Mouse (Mus musculus) retina, postnatal 1 day (tissue): ENCODE measurements around the gene Ap3b1.
"Not testable (repeated sequence)": the region's sequence is repeated elsewhere in the genome, so short reads cannot be mapped to it uniquely, and the experiment has no call there.

Experiments used
- DNase-seq: peaks from one replicate; pipeline ENCODE4 v3.0.0-alpha.2; 2012

Gene Ap3b1

DNA sequence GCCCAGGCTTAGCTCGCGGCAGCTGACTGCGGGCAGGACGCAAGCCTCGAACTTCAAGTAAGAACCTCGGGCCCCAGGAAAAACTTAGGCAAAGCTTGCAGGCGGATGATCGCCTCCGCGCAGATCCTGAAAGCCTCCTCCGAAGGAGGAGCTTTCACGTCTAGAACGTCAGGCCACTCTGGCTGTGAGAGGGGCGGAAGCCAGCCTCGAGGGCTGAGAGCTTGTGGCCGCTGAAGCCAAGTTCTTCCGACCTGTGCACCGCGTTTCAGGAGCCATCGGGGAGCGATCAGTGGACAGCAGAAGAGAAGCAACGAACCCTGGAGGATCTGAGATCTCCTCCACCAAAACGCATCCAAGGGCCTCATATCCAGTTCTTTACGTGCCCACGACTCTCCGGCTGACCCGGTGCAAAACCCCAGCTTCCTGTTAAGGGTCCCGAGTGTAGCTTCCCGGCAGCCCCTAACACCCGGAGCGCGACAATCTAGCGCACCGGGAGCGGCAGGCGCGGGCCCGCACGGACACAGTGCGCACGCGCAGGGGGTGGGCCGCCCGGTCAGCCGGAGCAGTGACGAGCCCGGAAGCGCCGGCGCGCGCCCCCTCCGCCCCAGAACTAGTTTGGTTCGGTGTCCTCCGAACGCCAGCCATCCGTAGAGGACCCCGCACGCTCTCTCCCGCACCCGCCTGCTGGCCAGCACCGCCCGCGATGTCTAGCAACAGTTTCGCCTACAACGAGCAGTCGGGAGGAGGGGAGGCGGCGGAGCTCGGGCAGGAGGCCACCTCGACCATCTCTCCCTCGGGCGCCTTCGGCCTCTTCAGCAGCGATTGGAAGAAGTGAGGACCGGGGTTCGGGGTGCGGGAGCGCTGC is at the start of gene Ap3b1:
TSS of gene Ap3b1 (plus strand) at position 560 of the 865 bp plus-strand sequence.
- peak; percentile 95 for DNase-seq

DNA sequence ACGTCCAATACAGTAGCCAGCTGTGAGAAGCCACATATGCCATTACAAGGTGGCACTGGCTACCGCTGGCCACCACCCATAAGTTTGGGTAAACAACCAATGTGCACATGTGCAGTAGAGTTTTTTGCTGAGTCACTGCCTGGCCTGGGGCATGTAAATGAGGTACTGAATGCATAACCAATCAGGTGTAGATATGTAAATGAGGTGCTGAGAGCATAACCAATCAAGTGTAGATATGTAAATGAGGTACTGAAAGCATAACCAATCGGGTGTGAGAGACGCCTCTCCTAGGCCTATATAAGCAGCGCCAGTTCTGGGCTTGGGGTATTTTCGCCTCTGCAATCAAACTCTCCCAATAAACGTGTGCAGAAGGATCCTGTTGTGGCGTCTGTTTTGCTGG is 45.9 kb upstream of the Ap3b1 start:
- DNase-seq: peak; percentile 12

DNA sequence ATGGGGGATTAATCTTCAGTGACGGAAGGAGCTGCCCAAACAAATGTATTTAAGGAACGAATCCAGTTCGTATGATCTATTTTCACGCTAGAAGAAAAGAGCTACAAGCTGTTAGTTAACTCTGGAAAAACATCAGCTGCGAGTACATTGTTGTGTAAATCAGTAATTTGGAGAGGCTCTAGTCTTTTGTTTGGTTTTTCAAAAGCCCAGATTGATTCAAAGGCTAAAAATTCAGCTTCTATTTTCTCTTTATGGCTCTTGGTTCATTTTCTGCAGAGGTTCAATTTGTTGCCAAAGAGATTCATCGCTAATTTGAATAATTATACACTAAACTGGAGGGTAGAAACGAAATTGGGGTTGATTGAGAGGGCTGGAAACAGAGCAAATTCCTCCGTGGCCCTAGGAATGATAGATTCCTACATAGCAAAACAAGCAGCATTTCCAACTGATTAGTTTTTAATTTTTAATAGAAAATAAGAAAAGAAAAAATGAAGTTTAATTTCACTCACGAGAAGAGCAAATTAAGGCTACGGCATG is 41.7 kb upstream of the Ap3b1 start:
- DNase-seq: no peak

DNA sequence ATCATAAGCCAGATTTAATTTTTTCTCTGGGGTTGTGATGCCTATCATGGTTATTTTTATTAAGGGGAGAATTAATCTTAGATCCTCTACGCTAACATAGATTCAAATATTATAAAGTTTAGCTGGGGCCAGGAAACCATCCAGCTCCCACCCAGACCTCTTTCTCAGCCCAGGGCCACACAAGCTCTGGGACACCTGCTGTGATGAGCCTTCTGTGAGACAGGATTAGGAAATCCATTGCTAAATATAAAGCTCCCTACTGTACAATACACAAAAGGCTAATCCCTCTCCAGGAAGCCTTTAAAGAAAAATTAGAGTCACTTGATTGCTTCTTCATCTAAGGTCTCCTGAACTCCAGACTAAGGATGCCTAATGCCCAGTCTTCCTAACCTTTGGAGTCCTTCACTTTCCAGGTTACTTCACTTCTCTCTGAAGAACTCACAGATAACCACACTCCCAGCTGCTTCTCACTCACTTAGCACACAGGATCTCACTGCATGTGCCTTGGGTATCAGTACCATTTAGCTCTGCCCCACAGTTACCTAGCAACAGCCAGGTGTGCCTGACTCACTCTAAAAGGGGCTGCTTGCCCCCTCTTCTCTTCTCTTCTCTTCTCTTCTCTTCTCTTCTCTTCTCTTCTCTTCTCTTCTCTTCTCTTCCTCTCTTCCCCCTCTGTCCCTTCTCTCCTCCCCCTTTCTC is 37.5 kb upstream of the Ap3b1 start:
- DNase-seq: peak; percentile 61

DNA sequence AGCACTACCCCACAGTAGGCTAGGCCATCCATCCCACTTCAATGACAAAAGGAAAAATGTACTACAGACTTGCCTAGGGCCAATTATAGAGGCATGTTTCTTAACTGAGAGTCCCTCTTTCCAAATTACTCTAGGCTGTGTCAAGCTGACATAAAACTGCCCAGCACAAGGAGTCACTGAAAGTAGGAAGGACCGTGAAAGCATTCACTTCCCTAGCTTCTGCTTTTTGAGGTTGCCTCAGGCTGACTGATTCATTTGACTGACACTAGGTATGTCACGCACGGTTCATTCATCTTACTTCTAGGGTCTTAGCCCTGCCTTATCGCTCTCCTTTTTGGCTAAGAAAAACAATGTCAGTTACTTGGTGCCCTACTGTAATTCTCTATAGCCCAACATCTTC is 36.3 kb upstream of the Ap3b1 start:
- DNase-seq: no peak

DNA sequence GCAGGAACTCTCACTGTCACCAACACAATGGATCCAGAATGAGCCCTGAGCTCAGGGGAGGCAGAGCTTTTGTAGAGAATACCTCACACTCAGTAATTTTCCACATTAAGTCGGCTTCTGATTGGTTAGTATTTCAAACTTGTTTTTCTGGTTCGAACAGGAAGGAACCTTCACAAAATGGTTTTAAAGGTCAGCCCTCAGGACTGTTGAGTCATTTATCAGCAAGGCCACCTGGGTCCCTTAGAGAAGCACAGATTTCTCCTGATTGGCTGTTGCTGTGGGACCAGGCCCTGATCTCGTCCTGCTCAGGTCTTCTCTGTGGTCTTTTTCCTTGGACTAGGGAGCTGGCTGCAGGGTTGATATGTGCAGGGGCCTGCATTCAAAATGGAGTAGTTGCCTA is 30.7 kb upstream of the Ap3b1 start:
- no peak for DNase-seq

DNA sequence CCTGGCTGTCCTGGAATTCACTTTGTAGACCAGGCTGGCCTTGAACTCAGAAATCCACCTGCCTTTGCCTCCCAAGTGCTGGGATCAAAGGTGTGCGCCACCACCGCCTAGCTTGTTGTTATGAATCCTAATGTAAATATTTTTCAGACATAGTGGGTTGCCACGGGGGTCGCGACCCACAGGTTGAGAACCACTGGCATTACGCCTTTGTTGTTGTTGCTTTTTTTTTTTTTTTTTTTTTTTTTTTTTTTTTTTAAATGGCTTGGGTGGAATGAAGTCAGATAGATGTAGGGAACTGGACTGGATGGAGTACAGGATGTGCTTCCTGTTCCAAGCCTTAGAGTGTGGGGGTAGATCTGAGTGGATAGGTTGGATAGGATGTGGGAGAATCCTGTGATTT is 29.8 kb upstream of the Ap3b1 start:
- DNase-seq: not testable (repeated sequence)

DNA sequence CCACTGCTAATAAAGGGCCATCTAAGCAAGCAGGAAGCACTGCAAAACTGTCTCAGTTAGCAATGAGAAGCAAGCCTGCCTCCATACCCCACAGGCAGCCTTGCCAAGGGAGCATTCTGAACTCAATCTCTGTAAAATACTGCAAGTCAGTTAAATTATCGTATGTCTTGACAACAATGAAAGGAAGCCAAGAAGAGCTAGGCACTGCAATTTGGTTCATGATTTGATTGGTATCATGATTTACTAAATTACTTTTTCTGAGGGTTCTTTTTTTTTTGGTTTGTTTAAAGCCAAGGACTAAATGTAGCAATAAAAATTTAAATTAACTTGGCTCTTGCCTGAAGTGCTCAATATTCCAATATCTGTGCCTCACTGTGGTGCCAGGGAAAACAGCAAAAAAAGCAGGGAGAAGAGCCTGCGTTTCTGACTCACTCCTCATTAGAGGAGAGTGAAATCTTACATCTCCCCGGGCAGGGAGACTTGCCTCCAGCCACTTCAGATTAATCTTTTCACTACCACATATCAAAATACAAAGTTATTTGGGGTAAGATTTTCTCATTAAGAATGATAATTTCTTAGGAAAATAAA is 28.3 kb upstream of the Ap3b1 start:
- DNase-seq: no peak

DNA sequence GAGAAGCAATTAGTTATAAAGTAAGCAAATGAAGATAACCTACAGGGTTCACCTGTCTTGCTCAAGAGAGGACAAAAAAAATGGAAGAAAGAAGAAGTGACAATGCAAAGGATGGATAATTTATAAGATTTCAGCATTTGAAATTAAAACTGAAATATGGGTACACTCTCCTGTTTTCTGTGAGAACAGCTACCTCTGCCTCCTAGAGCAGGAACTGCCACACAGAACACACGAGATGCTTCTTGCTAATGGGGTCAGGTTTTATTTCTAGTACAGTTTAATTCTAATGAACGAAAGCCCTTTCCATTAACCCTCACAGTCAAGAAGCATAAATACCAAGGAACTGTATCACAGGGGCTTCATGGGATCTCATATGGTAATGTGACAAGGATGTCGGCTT is 20.4 kb upstream of the Ap3b1 start:
- no peak for DNase-seq

DNA sequence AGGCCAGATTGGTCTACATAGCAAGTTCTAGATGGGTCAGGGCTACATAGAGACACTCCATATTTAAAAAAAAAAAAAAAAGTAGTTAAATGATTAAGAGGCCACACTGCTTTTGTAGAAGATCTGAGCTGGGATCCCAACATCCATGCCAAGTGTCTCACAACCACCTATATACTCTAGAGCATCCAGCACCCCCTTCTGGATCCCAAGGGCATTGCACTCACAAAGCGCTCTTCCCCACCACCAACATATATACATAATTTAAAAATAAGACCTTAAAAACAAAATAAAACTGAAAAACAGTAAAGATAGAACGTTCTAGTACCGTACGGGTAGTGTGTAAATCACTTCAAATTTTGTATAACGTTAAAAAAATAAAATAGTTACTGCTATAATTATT is 15.6 kb upstream of the Ap3b1 start:
- DNase-seq: no peak

DNA sequence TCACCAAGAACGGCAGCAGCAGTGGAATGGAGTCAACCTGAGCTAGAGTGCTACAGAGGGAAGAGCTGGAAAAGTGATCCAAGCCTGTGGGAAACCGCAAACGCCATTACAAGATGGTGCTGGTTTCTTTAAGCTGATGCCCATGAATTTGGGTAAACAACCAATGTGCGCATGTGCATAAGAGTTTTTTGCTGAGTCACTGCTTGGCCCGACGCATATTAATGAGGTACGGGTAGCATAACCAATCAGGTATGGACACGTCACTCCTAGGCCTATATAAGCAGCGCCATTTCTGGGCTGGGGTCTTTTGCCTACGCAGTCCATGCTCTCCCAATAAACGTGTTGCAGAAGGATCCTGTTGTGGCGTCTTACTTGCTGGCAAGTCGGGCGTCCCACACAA is 14.2 kb upstream of the Ap3b1 start:
- not testable (repeated sequence) for DNase-seq

DNA sequence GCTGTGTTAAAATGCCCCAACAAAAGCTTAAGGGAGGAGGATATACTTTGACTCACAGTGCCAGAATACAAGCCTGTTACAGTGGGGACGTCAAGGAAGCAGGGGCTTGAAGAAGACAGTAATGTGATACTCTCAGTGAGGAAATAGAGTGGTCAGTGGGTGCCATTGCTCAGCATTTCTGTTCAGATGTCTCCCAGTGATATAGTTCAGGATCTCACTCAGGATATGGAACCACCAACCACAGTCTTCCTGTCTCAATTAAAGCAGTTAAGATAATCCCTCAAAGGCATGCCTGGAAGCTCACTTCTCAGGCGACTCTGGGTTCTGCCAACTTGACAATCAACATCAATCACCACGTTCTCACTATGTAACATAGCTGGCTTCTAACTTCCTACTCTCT is 4.2 kb upstream of the Ap3b1 start:
- DNase-seq: no peak

DNA sequence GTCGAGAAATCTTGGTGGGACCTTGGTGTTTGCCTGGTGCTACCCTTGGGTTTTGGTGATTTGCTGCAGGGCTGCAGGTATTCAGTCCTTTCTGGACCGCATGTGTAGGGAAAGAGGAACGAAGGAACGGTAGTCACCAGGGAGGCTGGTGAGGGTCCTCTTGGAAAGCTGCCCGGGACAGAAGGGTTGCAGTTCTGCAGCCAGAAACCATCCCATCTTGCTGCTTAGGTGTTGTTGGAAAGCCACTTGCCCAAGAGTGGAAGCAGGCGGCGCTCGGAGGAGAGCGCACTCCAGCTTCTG is 709 bp upstream of the Ap3b1 start:
- DNase-seq: no peak

DNA sequence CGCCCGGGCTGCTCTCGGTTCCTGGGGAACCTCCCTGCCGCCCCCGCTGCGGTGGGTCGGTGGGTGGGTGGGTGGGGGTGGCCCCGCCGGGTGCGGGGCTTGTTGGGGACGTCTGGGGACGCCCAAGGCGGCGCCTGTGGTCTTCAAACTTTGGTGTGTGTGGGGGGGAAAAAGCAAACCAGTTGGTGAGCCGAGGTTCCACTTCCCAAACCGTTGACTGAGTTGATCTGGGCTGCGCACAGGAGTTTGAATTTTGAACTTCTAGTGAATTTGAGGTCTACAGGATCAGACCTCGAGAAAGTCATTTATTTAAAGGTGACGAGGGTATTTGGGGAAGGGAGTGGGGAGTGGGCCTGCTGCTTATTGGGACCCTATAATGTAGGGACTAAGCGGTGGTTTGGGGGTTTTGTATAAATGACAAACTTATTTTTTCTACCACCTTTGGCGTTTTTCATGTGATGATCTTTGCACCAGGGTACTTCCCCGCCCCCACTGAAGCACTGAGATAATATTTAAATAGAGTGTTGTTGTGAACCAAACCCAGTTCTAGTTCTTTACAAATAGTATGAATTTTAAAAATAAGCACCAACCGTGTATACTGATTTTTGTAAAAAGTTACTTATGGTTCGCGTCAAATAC is 641 bp downstream of the Ap3b1 start:
- DNase-seq: no peak

DNA sequence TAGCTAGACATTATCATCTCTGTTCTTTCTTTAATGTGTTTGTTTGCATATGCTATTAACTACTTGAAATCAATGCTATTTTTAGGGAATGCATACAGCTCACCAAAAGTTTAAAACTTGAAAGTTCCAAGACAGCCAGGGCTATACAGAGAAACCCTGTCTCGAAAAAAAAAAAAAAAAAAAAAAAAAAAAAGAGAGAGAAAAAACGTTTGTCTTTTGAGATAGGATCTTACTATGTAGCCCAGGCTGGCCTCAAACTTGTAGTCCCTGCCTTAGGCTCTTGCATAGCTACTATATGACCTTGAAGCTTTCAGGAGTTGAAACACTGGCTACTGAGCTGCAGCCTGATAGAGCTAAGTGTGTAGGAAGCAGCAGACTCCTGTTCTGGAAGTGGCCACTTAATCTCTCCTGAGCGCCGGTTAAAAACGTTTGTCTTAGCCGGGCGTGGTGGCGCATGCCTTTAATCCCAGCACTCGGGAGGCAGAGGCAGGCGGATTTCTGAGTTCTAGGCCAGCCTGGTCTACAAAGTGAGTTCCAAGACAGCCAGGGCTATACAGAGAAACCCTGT is 2.3 kb downstream of the Ap3b1 start:
- not testable (repeated sequence) for DNase-seq

DNA sequence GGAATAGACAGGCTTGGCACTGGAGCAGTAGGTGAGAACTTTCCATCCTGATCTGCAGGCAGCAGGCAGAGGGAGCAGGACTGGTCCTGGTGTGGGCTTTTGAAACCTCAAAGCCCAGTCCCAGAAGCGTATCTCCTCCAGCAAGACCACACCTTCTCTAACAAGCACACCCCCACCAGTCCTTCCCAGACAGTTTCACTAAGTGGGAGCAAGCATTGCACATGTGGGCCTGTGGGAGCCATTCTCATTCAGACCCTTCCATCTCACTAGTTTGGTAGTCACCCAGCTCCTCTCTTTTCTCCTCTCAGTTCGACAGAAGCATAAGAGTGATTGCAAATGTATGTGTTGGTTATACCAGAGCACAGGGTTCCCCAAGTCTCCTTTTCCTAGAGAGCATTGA is 5.6 kb downstream of the Ap3b1 start:
- no peak for DNase-seq

DNA sequence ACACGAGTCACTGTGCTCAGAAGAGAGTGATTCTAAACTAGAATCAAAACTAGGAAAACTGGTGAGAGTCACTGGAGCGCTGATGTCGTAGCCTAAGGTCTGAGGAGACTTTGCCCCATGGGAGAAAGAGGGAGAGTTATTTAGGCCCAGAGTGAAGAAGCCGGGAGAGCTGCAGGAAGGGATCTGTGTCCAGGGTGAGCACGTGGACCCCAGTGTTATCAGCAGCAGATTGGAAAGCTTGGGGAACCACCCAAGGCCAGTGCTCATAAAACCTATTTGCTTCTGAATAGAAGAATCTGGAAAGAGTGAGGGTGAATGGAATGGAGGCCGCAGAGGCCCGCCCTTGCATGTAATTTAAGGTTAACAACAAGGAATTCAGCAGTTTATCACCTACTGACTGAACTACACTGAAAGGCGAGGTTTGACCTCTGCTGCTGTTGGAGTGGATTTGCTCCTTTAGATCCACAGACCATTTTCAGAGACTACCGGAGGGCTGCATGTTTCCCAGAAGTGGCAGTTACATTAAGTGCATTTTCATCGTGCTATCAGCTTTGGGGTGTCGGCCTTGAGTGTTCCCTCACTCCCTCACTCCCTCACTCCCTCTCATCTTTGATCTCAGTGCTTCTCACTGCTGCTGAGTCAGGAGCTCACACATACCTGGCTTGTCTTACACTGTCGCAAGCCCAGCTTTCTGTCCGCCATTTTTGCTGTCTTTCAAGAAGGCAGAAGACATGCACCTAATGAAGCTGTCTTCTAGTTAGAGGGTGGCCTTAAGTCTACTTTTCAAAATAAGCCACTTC is 6.5 kb downstream of the Ap3b1 start:
- no peak for DNase-seq

DNA sequence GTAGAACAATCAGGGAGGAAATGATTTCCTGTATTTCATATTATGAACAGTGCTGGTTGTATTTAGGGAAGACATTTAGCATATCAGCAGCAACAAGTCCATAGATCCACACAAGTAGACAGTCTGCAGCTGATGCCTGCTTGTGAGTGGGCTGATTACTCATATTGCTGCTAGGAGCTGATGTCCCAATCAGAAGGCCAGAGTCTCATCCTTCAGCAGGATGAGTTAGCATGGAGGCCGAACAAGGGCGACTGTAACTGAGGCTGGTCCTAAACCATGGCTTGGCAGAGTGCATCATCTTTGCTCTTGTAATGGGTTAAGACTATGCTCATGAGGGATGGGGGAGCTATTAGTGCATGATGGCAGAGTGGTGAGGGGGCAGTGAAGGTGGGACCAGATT is 9.1 kb downstream of the Ap3b1 start:
- no peak for DNase-seq

DNA sequence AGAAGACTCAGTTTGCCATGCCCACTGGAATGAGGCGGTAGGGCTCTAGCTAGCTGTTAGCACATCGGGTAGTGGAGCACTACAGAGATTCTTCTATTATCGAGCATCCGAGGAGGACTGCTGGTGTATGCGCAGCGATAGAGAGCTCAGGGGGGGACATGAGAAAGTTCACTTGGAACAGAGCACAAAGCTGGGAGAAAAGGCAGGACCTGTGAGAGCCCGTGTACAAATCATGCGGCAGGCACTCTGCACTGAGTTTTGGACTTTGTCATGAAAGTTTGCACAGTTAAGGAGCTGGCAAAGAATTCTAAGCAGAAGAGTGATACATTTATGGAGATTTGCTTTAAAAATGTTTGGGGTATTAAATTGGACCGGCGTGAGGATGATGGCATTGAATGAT is 11.8 kb downstream of the Ap3b1 start:
- DNase-seq: no peak

DNA sequence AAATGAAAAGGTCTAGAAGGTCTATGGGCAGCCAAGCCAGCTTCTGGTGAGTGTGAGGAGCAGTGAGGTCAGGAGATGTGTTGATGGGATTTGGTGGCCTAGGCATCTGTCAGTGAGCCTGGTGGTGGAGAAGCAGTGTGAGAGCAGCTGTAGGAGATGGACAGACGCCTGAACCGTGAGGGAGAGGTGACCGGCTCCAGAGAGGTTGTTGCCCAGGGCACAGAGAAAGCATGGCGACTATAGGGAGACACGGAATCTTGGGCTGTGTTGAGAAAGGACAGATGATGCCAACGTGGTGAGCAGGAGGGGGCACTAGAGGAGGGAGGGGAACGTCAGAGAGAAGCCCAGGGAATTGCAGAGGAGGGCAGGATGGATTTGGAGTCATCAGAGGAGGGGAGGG is 13.3 kb downstream of the Ap3b1 start:
- no peak for DNase-seq

DNA sequence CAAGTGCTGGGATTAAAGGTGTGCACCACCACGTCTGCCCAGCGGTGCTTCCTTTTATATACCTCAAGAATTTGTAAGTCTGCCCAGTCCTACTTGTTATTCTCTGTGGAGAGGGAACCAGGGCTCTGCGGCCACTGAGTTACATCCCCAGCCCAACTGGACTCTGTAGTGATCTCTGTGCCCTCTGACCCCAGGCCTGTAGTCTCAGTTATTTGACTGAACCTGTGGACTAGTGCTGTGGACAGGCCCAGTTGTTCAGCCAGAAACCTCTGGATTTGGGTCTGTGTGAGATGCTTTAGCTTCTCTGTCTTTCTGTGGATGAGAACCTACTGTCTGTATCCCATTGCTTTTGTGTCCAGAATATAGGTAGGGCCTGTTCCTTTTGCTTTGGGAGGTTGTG is 15.4 kb downstream of the Ap3b1 start:
- no peak for DNase-seq
